Mouse (Mus musculus) forebrain, embryonic 12.5 days (tissue): ENCODE data around the gene Fgfr2. TPM values are rescaled to one million over a fixed set of nuclear protein-coding genes. Genes with fewer than 3 reads are reported as not detected.
A peak's percentile ranks its signal among the peaks of the same experiment; 100 is the strongest.

ENCODE experiments used
- ATAC-seq: fragments of 200-750 bp; cut with Nextera tagmentation; 2 replicates; pipeline ENCODE4 v1.8.0; 2017; ENCODE audit warnings: moderate TSS enrichment; ENCODE audit not compliant: low FRiP score
- H3K27ac ChIP-seq: fragments of 300-500 bp; sonication (generic); 2 replicates; pipeline ENCODE4 v1.5.1; 2016; ENCODE audit warnings: mild to moderate bottlenecking
- H3K27me3 ChIP-seq: fragments of 300-500 bp; sonication (generic); 2 replicates; pipeline ENCODE4 v1.6.1; 2016; ENCODE audit warnings: mild to moderate bottlenecking
- H3K36me3 ChIP-seq: fragments of 300-500 bp; sonication (generic); replicated peaks from 2 replicates; pipeline ENCODE4 v1.6.1; 2016; ENCODE audit warnings: mild to moderate bottlenecking
- H3K4me1 ChIP-seq: fragments of 300-500 bp; sonication (generic); 2 replicates; pipeline ENCODE4 v1.6.1; 2016
- H3K4me2 ChIP-seq: fragments of 300-500 bp; sonication (generic); 2 replicates; pipeline ENCODE4 v1.6.1; 2016; ENCODE audit warnings: mild to moderate bottlenecking, moderate library complexity
- H3K4me3 ChIP-seq: fragments of 300-500 bp; sonication (generic); replicated peaks from 2 replicates; pipeline ENCODE4 v1.5.1; 2016; ENCODE audit warnings: mild to moderate bottlenecking
- H3K9ac ChIP-seq: fragments of 300-500 bp; sonication (generic); 2 replicates; pipeline ENCODE4 v1.6.1; 2016; ENCODE audit warnings: mild to moderate bottlenecking
- H3K9me3 ChIP-seq: fragments of 300-500 bp; sonication (generic); 2 replicates; pipeline ENCODE4 v1.6.1; 2016
- WGBS: fragments of 180-500 bp; shearing (Covaris S2); methylation state at CpG from one replicate; pipeline ENCODE4 v1.1.7; 2016; 5-methylcytosine and 5-hydroxymethylcytosine counted together
- polyA plus RNA-seq: library from polyadenylated mRNA; unstranded; fragments of >200 nt; fragmentation: Nextera tagmentation; extraction: Ambion mirVana; gene quantifications from 2 replicates; pipeline ENCODE4 v1.2.1, GENCODE M21; 2016

The Fgfr2 gene
- polyA plus RNA-seq, 1 experiment from 2014 or later = 89.6 TPM

GRCm38 (mm10) chr7:130862501-130862900 lies 2260.6 kb downstream of the Fgfr2 start:
- H3K27me3 ChIP-seq = peaks cover 23% of the 10 kb centered on the region
- no peaks in the 10 kb centered on the region for H3K9me3 ChIP-seq
- no peak overlapping the region for H3K4me3 ChIP-seq
- H3K27ac ChIP-seq = no peak overlapping the region
- 73% methylated on average over 1 of the region's 1 CpGs for WGBS
- no peaks in the 10 kb centered on the region for H3K36me3 ChIP-seq
- H3K4me1 ChIP-seq = peaks cover 27% of the 10 kb centered on the region
- ATAC-seq = no peak
- H3K9ac ChIP-seq = no peak overlapping the region
- H3K4me2 ChIP-seq = no peak overlapping the region

- Histone ChIP-seq H3K4me1 (peaks cover 22% of the 10 kb centered on the region), H3K36me3 (no peaks in the 10 kb centered on the region), H3K9me3 (no peaks in the 10 kb centered on the region), H3K4me2 (peak overlapping the region; percentile 13; the same call in 1 of the 2 replicates), H3K27ac (peak overlapping the region; percentile 59), H3K9ac (no peak overlapping the region), H3K4me3 (no peak overlapping the region), H3K27me3 (peaks cover 19% of the 10 kb centered on the region)
- WGBS = 15% methylated on average over 11 of the region's 11 CpGs
- no peak for ATAC-seq
These were observed 2262.4 kb downstream of the Fgfr2 start for GRCm38 (mm10) chr7:130860721-130861142.

GRCm38 (mm10) chr7:130859926-130860325 lies 2263.2 kb downstream of the Fgfr2 start:
- Histone ChIP-seq H3K4me3 (no peak overlapping the region), H3K9ac (no peak overlapping the region), H3K36me3 (no peaks in the 10 kb centered on the region), H3K27me3 (peaks cover 19% of the 10 kb centered on the region), H3K9me3 (no peaks in the 10 kb centered on the region), H3K4me2 (no peak overlapping the region), H3K4me1 (peaks cover 27% of the 10 kb centered on the region), H3K27ac (no peak overlapping the region)
- WGBS = 20% methylated on average over 4 of the region's 5 CpGs
- no peak for ATAC-seq

GRCm38 (mm10) chr7:130857973-130858372 lies 2265.2 kb downstream of the Fgfr2 start:
- Histone ChIP-seq H3K27ac (no peak overlapping the region), H3K4me2 (no peak overlapping the region), H3K9me3 (no peaks in the 10 kb centered on the region), H3K27me3 (0 out of 2 replicates have a peak, but pooled peaks cover 4% of the 10 kb centered on the region), H3K9ac (no peak overlapping the region), H3K36me3 (no peaks in the 10 kb centered on the region), H3K4me3 (no peak overlapping the region), H3K4me1 (peaks cover 29% of the 10 kb centered on the region)
- no peak for ATAC-seq
- WGBS = 78% methylated on average over 6 of the region's 6 CpGs

- H3K27ac ChIP-seq = no peak overlapping the region
- H3K4me1 ChIP-seq = peaks cover 22% of the 10 kb centered on the region
These were observed 2267.5 kb downstream of the Fgfr2 start for GRCm38 (mm10) chr7:130855681-130856080.

GRCm38 (mm10) chr7:130854684-130855292 lies 2268.4 kb downstream of the Fgfr2 start:
- no peak for ATAC-seq
- Histone ChIP-seq H3K4me2 (no peak overlapping the region), H3K9me3 (no peaks in the 10 kb centered on the region), H3K4me3 (no peak overlapping the region), H3K4me1 (peaks cover 13% of the 10 kb centered on the region), H3K27ac (no peak overlapping the region), H3K27me3 (no peaks in the 10 kb centered on the region), H3K9ac (no peak overlapping the region), H3K36me3 (no peaks in the 10 kb centered on the region)
- 77% methylated on average over 4 of the region's 4 CpGs for WGBS

More at GRCm38 (mm10) chr7:130855681-130856080, 2267.5 kb downstream of the Fgfr2 start:
- no peaks in the 10 kb centered on the region for H3K27me3 ChIP-seq
- H3K9me3 ChIP-seq = no peaks in the 10 kb centered on the region
- no peak overlapping the region for H3K4me3 ChIP-seq
- H3K4me2 ChIP-seq = no peak overlapping the region
- no peak overlapping the region for H3K9ac ChIP-seq
- no peak for ATAC-seq
- no peaks in the 10 kb centered on the region for H3K36me3 ChIP-seq
- whole genome bisulfite sequencing = 47% methylated on average over 3 of the region's 3 CpGs

- H3K4me1 ChIP-seq = no peaks in the 10 kb centered on the region
- no peak overlapping the region for H3K4me2 ChIP-seq
- no peak overlapping the region for H3K9ac ChIP-seq
- H3K36me3 ChIP-seq = no peaks in the 10 kb centered on the region
- no peak overlapping the region for H3K27ac ChIP-seq
- WGBS = 90% methylated on average over 17 of the region's 17 CpGs
- no peak overlapping the region for H3K4me3 ChIP-seq
- H3K27me3 ChIP-seq = 0 out of 2 replicates have a peak, but pooled peaks cover 3% of the 10 kb centered on the region
- H3K9me3 ChIP-seq = no peaks in the 10 kb centered on the region
- ATAC-seq = no peak
These were observed 2275.9 kb downstream of the Fgfr2 start for GRCm38 (mm10) chr7:130847164-130847718.

GRCm38 (mm10) chr7:130839380-130840100 lies 2283.6 kb downstream of the Fgfr2 start:
- Histone ChIP-seq H3K9ac (no peak overlapping the region), H3K4me2 (no peak overlapping the region), H3K4me1 (peaks cover 38% of the 10 kb centered on the region), H3K27me3 (peaks cover 57% of the 10 kb centered on the region), H3K36me3 (no peaks in the 10 kb centered on the region), H3K27ac (no peak overlapping the region), H3K4me3 (no peak overlapping the region), H3K9me3 (no peaks in the 10 kb centered on the region)
- no peak for ATAC-seq
- WGBS = 95% methylated on average over 12 of the region's 12 CpGs

- Histone ChIP-seq H3K9me3 (no peaks in the 10 kb centered on the region), H3K4me1 (peaks cover 43% of the 10 kb centered on the region), H3K9ac (no peak overlapping the region), H3K4me3 (no peak overlapping the region), H3K27me3 (peaks cover 66% of the 10 kb centered on the region), H3K4me2 (no peak overlapping the region), H3K27ac (peak overlapping the region; percentile 16; the same call in 1 of the 2 replicates), H3K36me3 (no peaks in the 10 kb centered on the region)
- WGBS = 36% methylated on average over 3 of the region's 3 CpGs
- ATAC-seq = no peak
These were observed 2284.5 kb downstream of the Fgfr2 start for GRCm38 (mm10) chr7:130838658-130839025.

GRCm38 (mm10) chr7:130837941-130838657 lies 2285.1 kb downstream of the Fgfr2 start:
- H3K27ac ChIP-seq = peak overlapping the region; percentile 56; the same call in 1 of the 2 replicates
- no peaks in the 10 kb centered on the region for H3K36me3 ChIP-seq
- WGBS = 7% methylated on average over 12 of the region's 12 CpGs
- peak; percentile 74 for ATAC-seq
- H3K4me2 ChIP-seq = peak overlapping the region; percentile 1; the same call in 1 of the 2 replicates
- no peak overlapping the region for H3K9ac ChIP-seq
- H3K9me3 ChIP-seq = no peaks in the 10 kb centered on the region
- no peak overlapping the region for H3K4me3 ChIP-seq
- peaks cover 71% of the 10 kb centered on the region for H3K27me3 ChIP-seq
- peaks cover 43% of the 10 kb centered on the region for H3K4me1 ChIP-seq

- Histone ChIP-seq H3K9me3 (no peaks in the 10 kb centered on the region), H3K27ac (no peak overlapping the region), H3K4me2 (no peak overlapping the region), H3K9ac (no peak overlapping the region), H3K4me1 (peaks cover 43% of the 10 kb centered on the region), H3K36me3 (no peaks in the 10 kb centered on the region), H3K27me3 (peaks cover 84% of the 10 kb centered on the region), H3K4me3 (no peak overlapping the region)
- ATAC-seq = no peak
- WGBS = 76% methylated on average over 9 of the region's 9 CpGs
These were observed 2287.1 kb downstream of the Fgfr2 start for GRCm38 (mm10) chr7:130836066-130836465.
